Mouse (Mus musculus) monocyte, adult 2 months (primary cell): ENCODE data around the gene Spag7.

Experiments used
- DNase-seq, 2 experiments: peaks; one replicate each; pipeline ENCODE4 v3.0.0; 2022; ENCODE audit warnings: low spot score in 2 of 2, low read depth in 1 of 2

Spag7 gene

DNA sequence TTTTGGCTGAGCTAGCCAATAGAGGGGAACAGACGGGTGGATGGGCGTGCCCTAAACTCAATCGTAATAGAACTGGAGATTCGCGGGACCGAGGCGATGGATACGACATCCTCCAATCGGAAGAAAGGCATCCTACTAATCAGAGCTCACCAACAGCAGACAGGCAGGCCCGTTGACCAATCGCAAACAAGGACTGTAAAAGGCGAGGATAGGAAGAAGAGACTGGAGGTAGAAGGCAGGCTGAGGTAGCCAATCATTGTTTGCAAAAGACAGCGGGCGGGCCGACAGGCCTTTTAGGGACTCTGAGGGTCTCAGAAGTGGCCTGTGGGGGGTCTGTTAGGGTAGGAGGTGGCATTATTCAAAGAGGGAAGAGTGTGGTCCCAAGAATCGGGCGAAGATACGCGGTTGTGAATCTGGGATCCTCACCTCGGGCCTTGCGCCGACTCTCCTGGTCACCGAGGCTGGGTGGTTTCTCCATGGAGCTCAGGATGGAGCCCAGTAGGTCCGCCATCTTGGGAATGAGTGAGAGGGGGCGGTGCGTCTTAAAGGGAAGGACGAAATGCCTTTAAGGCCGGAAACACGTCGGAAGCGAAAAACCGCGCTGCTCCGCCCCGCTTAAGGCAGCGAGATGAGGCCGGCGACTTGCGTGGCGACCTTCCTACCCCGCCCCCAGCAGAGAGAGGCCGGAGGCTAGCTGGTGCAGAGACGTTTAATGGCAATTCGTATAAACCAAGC is at the start of gene Spag7:
Gene Spag7 (minus strand): TSS at position 646 of the 735 bp plus-strand sequence.
- peak; percentile 86 to 89 for DNase-seq

DNA sequence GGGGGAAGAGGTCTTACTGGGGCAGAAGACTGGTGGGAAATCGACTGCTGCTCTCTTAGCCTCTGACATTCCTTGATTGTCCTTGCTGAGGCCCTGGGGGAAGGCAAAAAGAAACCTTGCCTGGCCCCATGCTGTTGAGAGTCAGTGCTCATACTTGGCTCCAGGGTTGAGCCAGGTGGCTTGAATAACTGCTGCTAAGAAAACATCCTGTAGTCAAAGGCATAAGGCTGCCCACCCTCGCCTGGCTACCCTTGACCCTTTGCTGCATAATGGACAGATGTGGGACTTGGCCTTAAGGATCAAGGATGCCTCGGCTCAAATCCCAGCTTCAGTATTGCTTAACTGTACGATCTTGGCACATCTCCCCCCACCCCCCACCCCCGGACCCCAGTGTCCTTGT is 49.3 kb upstream of the Spag7 start:
- DNase-seq, result no peak

DNA sequence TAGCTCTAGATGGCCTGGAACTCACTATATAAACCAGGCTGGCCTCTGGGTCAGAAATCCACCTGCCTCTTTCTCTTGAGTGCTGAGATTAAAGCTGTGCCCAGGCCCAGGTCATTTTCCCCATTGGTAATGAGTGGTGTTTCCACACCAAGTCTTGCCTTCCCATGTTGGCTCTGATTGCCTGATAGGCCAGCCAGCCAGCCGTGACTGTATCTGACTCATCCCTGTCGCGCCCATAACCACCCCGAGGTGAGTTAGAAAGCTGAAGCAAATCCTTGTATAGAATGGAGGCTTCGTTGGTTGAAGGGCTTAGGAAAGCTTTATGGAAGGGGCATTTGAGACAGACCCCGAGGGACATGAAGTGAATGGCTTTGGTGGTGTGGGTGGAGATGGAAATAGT is 46.6 kb upstream of the Spag7 start:
- no peak for DNase-seq

DNA sequence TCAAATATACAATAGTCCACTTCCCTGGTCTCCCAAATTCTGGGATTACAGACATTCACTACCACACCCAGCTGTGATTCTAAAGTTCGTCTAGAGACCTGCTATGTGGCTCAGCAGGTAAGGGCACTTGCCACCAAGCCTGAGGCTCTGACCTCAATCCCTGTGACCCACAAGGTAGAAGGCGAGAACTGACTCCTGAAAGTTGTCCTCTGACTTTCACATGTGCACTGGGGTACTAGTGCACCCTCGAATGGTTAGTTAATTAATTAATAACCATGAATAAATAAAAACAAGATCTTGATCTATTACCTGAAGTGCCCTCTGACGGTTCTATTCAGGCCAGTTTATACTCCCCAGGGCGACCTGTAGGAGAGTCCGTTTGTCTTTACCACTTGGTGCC is 44.0 kb upstream of the Spag7 start:
- no peak for DNase-seq

DNA sequence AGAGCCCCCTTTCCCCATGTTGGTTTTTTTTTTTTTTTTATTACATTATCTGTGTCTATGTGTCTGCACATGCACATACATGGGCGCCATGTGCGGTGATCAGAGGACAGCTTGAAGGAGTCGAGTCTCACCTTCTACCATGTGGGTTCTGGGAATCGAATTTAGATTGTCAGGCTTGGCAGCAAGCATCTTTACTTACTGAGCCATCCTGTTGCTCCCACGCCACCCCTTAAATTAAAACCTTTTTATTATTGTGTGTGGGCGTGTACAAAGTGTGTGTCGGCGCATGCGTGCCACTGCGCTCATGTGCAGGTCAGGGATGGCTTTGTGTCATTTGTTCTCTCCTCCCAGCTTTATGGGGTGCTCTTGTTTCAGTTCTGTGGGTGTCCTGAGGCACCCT is 41.8 kb upstream of the Spag7 start:
- no peak for DNase-seq

DNA sequence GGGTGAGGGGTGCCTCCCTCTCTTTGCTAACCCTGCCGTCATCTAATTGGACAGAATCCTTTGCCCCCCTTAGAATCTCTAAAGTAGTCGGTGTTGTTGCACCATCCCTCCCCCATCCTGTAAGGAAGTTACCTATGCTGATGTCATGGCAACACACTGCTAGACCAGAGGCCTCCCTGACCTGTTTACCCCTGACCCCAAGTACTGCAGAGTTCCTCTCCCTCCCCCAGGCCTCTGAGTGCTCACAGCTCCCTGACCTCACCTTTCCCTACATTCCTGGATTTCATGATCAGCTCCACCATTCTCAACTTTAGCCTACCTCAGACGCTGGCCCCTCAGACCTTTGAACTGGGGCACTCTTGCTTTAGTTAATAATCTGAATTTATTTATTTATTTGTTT is 36.9 kb upstream of the Spag7 start:
- no peak for DNase-seq

DNA sequence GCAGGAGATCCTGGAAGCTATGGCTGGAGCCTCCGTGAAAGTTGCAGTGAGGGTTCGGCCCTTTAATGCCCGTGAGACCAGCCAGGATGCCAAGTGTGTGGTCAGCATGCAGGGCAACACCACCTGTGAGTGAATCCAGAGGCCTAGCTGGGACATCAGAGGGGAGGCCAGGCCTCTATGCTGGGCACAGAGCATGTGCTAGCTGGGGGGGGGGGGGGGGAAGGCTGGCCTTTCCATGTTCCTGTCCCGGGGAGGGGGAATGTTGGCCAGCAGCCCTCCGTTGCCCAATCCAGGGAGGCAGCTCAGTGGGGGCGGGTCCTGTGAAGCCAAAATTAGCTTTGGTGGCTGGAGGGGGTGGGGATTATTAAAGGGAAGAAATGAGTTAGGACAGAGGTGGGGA is 33.6 kb upstream of the Spag7 start:
- DNase-seq, result no peak

DNA sequence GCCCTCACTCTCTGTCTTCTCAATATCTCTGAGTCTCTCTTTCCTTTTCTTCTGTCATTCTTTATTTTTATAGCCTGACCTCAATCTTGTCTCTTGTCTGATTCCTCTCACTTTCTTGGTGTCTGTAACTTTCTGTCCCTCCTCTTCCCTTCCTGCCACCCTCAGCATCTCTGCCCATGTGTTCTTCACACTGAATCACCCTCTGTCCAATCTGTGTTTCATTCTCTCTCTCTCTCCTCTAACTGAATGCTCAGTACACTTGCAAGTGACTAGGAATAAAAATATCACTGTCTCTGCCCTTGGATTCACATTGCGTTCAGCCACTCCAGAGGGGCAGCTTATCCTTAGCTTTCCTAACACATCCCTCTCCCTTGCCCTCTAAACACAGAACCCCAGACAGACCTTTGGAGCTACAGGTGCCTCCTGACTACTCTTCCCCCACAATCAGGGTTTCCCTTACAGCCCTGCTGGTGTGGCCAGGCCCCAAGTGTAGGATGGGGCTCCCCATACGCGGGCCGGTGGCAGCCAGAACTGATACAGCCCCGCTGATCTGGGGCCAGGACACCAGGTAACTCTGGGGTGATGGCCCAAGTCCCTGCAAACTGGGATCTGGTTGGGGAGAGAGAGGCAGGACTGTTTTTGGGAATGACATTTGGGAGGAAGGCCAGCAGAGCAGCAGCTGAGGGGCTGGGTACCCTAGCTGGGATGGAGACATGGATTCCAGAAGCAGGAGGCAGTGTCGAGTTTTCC is 32.9 kb upstream of the Spag7 start:
- no peak for DNase-seq

DNA sequence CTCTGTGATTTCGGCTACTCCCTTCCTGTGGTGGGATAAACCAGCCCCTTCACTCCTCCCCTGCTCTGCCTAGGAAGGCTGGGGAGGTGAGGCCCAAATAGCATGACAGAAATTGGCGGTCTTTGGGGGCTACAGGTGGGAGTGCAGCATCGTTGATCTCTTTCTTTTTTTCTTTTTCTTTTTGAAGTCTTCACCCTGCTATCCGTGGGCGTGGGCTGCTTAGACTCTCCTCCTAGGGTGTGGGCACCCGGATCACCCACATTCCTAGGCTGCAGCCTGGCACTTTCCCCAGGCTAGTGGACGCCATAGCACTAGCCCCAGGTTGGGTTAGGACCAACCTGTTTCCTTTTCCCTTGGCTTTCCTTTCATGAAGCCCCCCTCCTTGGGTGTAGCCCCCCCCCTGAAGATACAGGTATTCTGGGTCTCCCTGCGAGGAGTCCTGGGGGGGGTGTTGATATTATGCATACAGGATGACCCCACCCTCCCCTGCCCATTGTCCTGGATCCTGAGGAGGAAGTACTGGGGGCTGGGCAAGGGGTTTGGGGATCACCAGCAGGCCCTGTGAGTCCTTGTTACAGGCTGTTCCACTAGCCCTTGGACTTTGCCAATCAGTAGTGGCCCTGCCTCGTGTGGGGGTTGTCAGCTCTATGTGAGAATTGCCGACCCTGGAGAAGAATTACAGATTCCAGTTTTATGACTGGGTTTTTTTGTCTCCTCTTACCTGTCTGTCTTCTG is 32.2 kb upstream of the Spag7 start:
- no peak for DNase-seq

DNA sequence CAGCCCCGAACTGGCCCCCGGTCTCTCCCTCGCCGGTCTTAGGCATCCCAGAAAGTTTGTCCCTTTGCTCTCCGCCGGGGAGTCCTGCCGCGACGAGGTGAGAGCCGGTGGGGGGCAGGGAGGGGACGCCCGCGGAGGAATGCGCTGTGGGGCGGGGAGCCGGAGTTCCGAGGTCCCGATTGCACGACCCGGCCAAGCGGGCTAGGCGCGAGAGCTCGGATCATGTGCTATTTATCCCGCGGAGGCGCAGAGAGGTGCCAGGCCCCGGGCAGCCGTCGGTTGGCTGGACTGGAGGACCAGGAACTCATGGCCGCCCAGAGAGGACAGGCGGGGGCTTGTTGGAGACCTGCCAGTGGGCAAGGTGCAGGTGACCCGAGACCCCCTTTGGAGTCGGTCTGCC is 31.4 kb upstream of the Spag7 start:
- DNase-seq, result peak in 1 of 2 experiments; percentile 40

DNA sequence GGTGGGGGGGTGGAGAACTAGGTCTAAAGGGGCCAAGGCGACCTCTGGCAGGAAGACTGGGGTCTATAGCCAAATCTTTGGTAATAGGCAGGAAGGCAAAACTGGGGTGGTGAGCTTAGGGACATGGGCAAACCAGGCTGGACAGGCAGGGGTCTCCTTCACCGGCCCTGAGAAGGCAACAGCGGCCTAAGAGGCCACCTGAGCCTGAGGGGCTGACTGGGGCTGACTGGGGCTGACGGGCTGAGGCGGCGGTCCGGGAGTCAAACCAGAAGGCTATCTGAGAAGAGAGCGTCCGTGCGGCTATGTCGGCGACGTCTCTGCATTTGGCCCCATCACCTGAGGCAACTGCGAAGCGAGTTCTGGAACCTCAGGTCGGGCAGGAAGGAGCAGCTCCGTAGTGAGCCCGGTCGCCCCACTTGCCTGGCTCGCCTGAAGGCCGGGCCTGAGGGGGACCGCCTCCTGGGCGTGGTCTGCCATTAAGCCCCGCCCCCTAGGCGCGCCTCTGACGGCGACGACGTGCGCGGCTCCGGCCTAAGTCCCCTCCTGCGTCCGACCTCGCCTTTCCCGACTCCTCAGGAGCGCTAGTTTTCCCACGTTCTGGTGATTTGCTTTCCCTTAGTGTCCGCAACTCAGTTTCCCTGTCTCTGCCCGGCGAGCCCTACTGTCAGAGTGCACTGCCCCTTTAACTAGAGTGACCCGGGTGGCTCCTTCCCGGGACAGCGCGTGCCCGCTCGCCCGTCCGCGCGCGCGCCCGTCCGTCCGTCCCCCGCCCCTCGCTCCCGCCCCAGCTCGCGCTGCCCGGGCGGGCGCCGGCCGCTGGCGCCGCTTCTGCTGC is 30.7 kb upstream of the Spag7 start, which contains the start of the genes Inca1 and Kif1c:
Gene Inca1 (minus strand): TSS at position 434 of the 835 bp plus-strand sequence.
Gene Kif1c (plus strand): TSS at position 827 of the 835 bp plus-strand sequence.
- DNase-seq, result peak; percentile 75 to 92

DNA sequence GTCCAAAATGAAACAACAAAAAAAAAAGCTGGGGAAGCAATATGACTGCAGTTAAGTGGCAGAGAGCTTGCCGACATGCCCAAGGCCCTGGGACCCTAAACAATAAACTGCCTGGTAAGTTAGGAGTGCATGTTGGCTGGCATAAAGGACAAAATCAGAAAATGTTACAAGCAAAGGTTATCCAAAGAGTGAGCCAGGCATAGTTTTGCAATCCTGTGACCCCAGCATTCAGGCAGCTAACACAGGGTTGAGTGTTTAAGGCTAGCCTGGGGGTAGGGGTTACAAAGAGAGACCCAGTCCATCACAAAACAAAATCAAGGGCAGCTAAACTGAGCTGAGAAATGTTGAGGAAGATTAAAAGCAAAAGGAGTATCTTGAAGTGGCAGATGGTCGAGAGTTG is 29.8 kb upstream of the Spag7 start:
- no peak for DNase-seq

DNA sequence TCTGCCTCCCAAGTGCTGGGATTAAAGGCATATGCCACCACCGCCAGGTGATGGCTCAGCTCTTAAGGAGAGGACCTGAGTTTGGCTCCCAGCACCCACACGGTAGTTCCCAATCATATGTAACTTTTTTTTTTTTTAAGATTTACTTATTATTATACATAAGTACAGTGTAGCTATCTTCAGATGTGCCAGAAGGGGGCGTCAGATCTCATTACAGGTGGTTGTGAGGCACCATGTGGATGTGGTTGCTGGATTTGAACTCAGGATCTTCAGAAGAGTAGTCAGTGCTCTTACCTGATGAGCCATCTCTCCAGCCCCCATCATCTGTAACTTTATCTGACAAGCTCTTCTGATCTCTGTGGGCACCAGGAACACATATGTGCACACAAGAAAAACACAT is 28.2 kb upstream of the Spag7 start:
- DNase-seq, result no peak

DNA sequence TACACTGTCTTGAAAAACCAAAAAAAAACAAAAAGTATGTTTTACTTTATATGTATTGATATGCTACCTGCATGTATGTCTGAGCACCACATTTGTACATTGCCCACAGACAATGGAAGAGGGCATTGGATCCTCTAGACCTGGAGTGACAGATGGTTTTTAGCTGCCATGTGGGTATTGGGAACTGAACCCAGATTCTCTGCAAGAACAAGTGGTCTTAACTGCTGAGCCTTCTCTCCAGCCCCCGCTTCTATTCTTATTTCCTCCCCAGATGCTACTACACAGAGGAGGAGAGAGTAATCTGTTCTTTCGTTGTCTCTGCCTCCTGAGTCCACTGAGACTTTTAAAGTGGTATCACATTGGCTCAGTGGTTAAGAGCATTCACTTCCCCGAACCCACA is 24.3 kb upstream of the Spag7 start:
- DNase-seq, result no peak

DNA sequence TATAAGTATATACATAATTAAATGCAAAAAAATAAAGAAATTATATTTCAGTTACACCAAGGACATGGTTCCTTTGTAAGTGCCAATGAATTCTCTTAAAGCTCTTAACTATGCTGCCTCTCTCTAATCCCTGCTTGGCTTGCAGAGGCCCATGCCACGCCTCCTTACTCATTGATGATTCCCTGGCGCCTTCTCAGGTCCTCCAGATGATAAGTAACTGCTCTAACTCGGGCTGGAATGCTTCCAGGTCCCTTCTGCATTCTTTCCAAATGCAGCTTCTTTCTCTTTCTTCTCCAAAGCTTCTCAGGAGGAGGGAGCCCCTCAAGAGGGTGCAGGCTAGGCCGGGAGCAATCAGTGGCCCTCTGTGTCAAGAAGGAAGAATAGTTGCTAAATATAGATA is 20.4 kb upstream of the Spag7 start:
- DNase-seq, result no peak

DNA sequence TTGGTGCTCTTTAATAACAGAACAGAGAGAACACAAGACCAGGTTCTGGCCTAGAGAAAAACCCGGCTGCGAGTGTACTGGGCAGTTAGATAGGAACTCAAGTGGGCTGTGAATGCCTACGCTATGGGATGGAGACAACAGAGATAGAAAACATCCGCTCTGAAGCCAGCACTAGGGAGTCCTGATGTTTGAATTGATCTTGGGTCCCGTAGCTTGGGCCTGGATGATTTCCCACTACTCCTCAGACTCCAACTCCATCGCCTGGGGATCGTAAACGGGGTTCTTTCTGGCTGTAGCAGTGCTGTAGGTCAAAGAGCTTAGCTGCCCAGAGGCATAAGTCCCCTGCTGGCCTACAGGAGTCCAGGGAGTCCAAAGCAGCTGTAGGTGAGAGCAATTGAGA is 19.2 kb upstream of the Spag7 start:
- DNase-seq, result no peak

DNA sequence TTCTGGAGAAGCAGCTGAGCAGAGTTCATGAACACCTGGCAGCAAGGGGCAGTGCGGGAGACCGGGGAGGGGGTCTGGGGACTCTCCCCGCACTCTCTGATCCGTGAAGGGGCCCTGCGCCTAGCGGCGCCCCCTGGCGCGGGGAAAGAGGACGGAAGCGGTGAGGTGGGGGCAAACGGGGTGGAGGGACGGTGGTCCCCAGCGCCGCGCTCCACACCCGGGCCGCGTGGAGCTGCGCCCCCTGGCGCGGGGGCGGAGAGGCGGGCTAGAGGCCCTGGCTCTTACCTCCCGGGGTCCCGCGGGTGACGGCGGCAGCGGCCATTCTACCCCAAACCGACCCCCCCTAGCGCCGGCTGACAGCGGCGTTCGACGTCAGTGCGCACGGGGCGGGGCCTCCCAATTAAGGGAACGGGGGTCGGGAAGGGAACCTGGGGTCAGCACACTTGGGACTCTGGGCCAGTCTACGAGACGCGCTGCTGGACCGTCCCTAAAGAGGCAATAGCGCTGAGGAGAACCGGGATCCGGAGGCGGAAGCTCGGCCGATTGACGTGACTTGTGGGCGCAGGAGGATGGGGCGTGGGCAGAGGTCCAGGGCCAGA is 18.5 kb upstream of the Spag7 start, which contains the start of gene Camta2:
Gene Camta2 (minus strand): TSS at position 505 of the 599 bp plus-strand sequence.
- peak in 1 of 2 experiments; percentile 65 for DNase-seq

DNA sequence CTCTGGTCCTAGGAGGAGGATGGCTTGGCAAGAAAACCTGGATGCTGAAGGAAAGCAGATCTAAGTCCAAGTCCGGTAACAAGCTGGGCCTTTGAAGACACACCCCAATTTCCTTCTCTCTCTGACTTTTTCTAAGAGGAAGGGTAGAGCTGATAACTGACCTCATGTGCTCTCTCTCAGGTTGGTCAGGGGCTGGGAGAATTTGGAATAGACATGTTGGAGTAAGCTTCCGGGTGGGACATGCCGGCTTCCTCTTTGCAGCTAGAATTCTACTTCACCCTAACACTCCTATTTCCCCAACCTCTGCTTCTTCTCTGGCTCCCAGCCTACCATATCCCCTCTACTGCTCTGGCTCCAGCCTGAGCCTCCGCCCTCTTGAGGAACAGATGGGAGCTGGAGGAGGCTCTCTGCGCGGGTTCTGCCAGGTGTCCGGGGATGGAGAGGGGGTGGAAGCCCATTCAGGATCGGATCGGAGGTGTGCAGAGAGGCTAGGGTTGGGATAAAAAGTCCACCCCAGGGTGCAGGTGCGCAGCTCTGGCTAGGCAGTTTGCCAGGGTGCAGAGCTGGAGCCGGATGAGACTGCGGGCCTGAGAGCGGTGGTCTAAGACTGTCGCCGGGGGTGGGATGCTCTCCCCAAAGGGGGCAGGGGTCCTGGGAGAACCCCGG is 17.8 kb upstream of the Spag7 start:
- DNase-seq, result no peak

DNA sequence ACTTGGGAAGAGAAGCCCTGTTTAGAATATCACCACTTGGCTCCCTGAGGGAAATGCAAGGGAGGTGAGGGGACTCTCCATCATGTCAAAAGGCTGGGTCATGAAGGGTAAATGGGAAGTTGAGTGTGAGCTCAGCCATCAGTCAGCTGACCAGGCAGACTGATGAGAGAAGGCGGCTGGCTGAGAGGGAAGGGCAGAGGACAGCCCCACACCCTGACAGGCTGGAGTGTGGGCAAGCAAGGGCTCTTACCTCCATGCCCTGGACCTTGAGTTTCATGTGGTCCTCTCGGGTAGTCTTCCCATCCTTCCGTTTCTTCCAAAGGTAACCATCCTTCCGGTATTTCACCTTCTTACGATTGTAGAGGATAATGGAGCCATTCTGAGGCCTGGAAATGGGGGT is 14.4 kb upstream of the Spag7 start:
- peak in 1 of 2 experiments; percentile 20 for DNase-seq
